Mouse (Mus musculus) myocyte (in vitro differentiated cells): ENCODE measurements around the gene Icos. TPM values are rescaled to one million over a fixed set of nuclear protein-coding genes. Genes with fewer than 3 reads are reported as not detected.

Experiments
- H3K27me3 ChIP-seq: one replicate; pipeline ENCODE4 v1.6.1; 2011; ENCODE audit not compliant: control insufficient read depth, insufficient read depth, insufficient read length
- H3K36me3 ChIP-seq: one replicate; pipeline ENCODE4 v1.6.1; 2011; ENCODE audit not compliant: control insufficient read depth, insufficient read depth
- H3K4me2 ChIP-seq: one replicate; pipeline ENCODE4 v1.6.1; 2011; ENCODE audit warnings: low read depth, control low read depth
- H3K4me3 ChIP-seq: one replicate; pipeline ENCODE4 v1.5.1; 2011; ENCODE audit warnings: mild to moderate bottlenecking, control low read depth, moderate library complexity
- H3K79me2 ChIP-seq: one replicate; pipeline ENCODE4 v1.6.1; 2011; ENCODE audit not compliant: control insufficient read depth, insufficient read depth
- H3ac ChIP-seq: one replicate; pipeline ENCODE4 v1.6.1; 2011; ENCODE audit not compliant: control insufficient read depth, insufficient read length
- CEBPB ChIP-seq: IDR thresholded peaks from 2 replicates; pipeline ENCODE4 v1.6.1; 2011; ENCODE audit warnings: mild to moderate bottlenecking, moderate library complexity; ENCODE audit not compliant: poor library complexity, insufficient read depth, severe bottlenecking
- E2F4 ChIP-seq: IDR thresholded peaks from one replicate; pipeline ENCODE4 v1.6.1; 2011; ENCODE audit warnings: mild to moderate bottlenecking, control low read depth, moderate library complexity; ENCODE audit not compliant: insufficient read depth
- MAX ChIP-seq: IDR thresholded peaks from one replicate; pipeline ENCODE4 v1.6.1; 2011; ENCODE audit warnings: low read depth, mild to moderate bottlenecking, control low read depth
- MYOD1 ChIP-seq, 3 experiments: IDR thresholded peaks; one replicate each; pipeline ENCODE4 v1.6.1; 2011; ENCODE audit warnings: control low read depth in 2 of 3, low read depth in 2 of 3, mild to moderate bottlenecking in 2 of 3, moderate library complexity in 1 of 3; ENCODE audit not compliant: insufficient read length in 2 of 3, control insufficient read depth in 1 of 3
- MYOG ChIP-seq, 3 experiments: IDR thresholded peaks; one replicate each; pipeline ENCODE4 v1.6.1; 2011; ENCODE audit warnings: control low read depth in 2 of 3, low read depth in 2 of 3, mild to moderate bottlenecking in 2 of 3; ENCODE audit not compliant: insufficient read length in 2 of 3, control insufficient read depth in 1 of 3, insufficient read depth in 1 of 3
- POLR2A ChIP-seq: IDR thresholded peaks from one replicate; pipeline ENCODE4 v1.6.1; 2011; ENCODE audit warnings: low read depth, mild to moderate bottlenecking, control low read depth, moderate library complexity; ENCODE audit not compliant: insufficient read length
- POLR2AphosphoS2 ChIP-seq: IDR thresholded peaks from one replicate; pipeline ENCODE4 v1.6.1; 2011; ENCODE audit warnings: low read depth, control low read depth; ENCODE audit not compliant: insufficient read length
- REST ChIP-seq: IDR thresholded peaks from one replicate; pipeline ENCODE4 v1.6.1; 2011; ENCODE audit warnings: mild to moderate bottlenecking, control low read depth, moderate library complexity; ENCODE audit not compliant: insufficient read depth, insufficient read length
- SRF ChIP-seq: IDR thresholded peaks from one replicate; pipeline ENCODE4 v1.6.1; 2011; ENCODE audit warnings: low read depth; ENCODE audit not compliant: control insufficient read depth, insufficient read length
- TCF12 ChIP-seq: IDR thresholded peaks from one replicate; pipeline ENCODE4 v1.6.1; 2011; ENCODE audit warnings: mild to moderate bottlenecking, control low read depth; ENCODE audit not compliant: poor library complexity, insufficient read depth, severe bottlenecking
- TCF3 ChIP-seq: IDR thresholded peaks from one replicate; pipeline ENCODE4 v1.6.1; 2011; ENCODE audit warnings: low read depth, control low read depth; ENCODE audit not compliant: insufficient read length
- USF1 ChIP-seq: IDR thresholded peaks from one replicate; pipeline ENCODE4 v1.6.1; 2011; ENCODE audit warnings: low read depth, mild to moderate bottlenecking, control low read depth, moderate library complexity
- polyA plus RNA-seq: library from polyadenylated mRNA; unstranded; fragments of >200 nt; fragmentation: generic; extraction: Trizol; gene quantifications from one replicate; pipeline ENCODE4 v1.2.1, GENCODE M21; 2012; ENCODE audit warnings: missing spikeins

The Icos gene
- polyA plus RNA-seq, 1 experiment = not detected

DNA sequence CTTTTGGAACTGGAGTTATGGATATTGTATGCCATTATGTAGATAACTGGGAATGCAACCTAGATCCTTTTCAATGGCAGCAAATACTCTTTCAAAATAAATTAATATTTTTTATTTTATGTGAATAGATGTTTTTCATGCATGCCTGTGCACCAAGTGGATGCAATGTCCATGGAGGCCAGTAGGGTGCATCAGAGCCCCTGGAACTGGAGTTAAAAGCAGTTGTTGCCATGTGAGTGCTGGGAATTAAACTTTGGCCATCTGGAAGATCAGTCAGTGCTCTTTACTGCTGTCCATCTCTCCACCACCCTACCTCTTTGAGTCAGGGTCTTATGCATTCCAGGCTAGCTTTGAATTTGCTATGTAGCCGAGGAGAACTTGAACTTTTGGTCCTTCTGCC lies 19.4 kb upstream of the Icos start:
- TF ChIP-seq MYOD1 (IDR thresholded peaks at IDR 0.05; ENCODE audit: control insufficient read depth in 1 of 3, insufficient read length in 2 of 3, low read depth in 2 of 3) = no peak
- no peak for TF ChIP-seq TCF12
- TF ChIP-seq POLR2A = no peak
- TF ChIP-seq MAX = no peak
- no peak for TF ChIP-seq POLR2AphosphoS2
- Histone ChIP-seq H3K27me3 (no peaks in the 10 kb centered on the region), H3K4me2 (no peak overlapping the region), H3K4me3 (no peak overlapping the region), H3ac (no peak overlapping the region), H3K79me2 (no peaks in the 10 kb centered on the region), H3K36me3 (no peaks in the 10 kb centered on the region)

DNA sequence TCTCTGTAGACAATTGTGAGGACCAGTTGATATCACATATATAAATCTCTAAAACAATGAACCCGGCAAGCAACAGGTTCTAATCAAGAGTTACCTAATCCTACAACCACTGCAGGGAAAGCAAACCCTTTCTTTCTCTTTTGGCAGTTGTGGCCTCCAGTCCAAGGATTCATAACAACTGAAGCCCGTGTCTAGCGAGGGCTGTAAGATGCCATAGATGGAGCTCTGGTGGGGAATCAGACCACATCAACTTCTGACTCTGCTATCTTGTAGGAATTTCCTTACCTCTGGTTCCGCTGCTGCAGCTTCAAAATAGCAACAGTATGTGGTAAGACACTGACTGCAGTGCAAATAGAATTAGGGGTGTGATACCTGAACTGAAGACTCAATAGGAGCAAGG lies 18.5 kb upstream of the Icos start:
- H3ac ChIP-seq = no peak overlapping the region
- H3K79me2 ChIP-seq = no peaks in the 10 kb centered on the region
- H3K4me2 ChIP-seq = no peak overlapping the region
- H3K27me3 ChIP-seq = no peaks in the 10 kb centered on the region
- H3K36me3 ChIP-seq = no peaks in the 10 kb centered on the region
- H3K4me3 ChIP-seq = no peak overlapping the region
- no peak for TF ChIP-seq TCF3
- no peak for TF ChIP-seq TCF12
- TF ChIP-seq MAX = no peak
- TF ChIP-seq E2F4 = no peak
- no peak for TF ChIP-seq POLR2A
- TF ChIP-seq REST = no peak
- TF ChIP-seq MYOG (IDR thresholded peaks at IDR 0.05; ENCODE audit: control insufficient read depth in 1 of 3, insufficient read depth in 1 of 3, insufficient read length in 2 of 3, low read depth in 2 of 3) = no peak
- TF ChIP-seq CEBPB = no peak
- TF ChIP-seq USF1 = no peak
- TF ChIP-seq POLR2AphosphoS2 = no peak

DNA sequence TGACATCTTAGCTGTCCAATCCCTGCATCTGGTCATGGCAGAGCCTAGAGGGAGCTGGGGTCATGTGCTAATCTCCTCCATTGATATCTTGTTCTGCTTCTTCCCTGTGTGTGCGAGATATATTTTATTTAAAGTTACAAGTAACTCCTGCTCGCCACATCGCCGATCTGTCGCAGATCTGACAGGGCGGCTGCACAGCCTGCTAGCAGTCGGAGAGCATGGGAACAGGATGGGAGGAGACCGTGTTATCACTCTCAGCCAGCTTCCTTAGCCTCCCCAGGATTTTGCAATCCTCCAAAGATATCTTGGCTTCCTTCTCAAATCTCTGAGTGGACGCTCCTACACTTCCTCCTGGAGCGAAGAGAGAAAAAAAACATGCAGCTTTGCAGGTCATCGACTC lies 17.3 kb upstream of the Icos start:
- no peak overlapping the region for H3K4me2 ChIP-seq
- no peaks in the 10 kb centered on the region for H3K36me3 ChIP-seq
- H3K27me3 ChIP-seq = no peaks in the 10 kb centered on the region
- no peak overlapping the region for H3ac ChIP-seq
- H3K79me2 ChIP-seq = no peaks in the 10 kb centered on the region
- no peak for TF ChIP-seq USF1
- TF ChIP-seq MAX = no peak
- TF ChIP-seq MYOD1 (IDR thresholded peaks at IDR 0.05; ENCODE audit: control insufficient read depth in 1 of 3, insufficient read length in 2 of 3, low read depth in 2 of 3) = no peak
- TF ChIP-seq POLR2AphosphoS2 = no peak
- TF ChIP-seq POLR2A = no peak
- TF ChIP-seq TCF12 = no peak
- H3K4me3 ChIP-seq = no peak overlapping the region

DNA sequence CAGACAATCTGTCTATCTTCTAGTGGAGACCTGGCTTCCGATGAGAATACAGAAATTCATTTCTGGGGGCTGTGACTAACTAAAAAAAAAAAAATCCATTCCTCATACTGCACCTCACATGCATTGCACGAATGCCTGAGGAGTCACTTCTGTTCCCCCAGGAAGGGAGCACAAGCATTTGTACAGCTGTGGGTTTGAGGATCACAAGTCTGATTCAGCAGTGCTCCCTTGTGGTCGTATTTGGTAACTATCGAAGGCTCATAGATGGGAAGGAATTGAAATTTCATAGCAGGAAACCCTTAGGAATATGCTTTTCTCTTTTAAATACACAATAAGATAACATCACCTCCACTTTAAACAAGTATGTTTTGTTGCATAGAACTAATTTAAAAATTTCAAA lies 16.6 kb upstream of the Icos start:
- H3K4me3 ChIP-seq = no peak overlapping the region

DNA sequence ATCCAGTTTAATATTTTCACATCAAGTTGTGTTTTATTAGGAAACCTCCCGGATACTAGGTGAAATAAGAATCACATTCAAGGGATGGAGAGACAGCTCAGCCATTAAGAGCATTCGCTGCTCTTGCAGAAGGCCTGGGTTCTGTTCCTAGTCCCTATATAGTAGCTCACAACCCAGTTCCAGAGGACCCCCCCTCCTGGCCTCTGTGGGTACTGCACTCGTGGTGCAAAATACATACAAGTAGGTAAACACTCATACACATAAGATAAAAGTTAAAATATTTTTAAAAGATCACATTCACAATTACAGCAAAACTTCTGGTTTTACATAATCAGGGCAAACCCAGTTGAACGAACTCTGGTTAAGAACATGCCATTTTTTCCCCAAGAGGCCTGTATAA lies 15.6 kb upstream of the Icos start:
- no peak overlapping the region for H3K4me2 ChIP-seq
- H3K79me2 ChIP-seq = no peaks in the 10 kb centered on the region
- H3ac ChIP-seq = no peak overlapping the region
- H3K27me3 ChIP-seq = peaks cover 3% of the 10 kb centered on the region
- no peak overlapping the region for H3K4me3 ChIP-seq
- TF ChIP-seq MAX (no peak), E2F4 (no peak), CEBPB (no peak), POLR2AphosphoS2 (no peak), TCF12 (no peak), POLR2A (no peak), TCF3 (no peak), MYOD1 (IDR thresholded peaks at IDR 0.05; ENCODE audit: control insufficient read depth in 1 of 3, insufficient read length in 2 of 3, low read depth in 2 of 3) (no peak), SRF (no peak), REST (no peak), MYOG (IDR thresholded peaks at IDR 0.05; ENCODE audit: control insufficient read depth in 1 of 3, insufficient read depth in 1 of 3, insufficient read length in 2 of 3, low read depth in 2 of 3) (no peak)
- H3K36me3 ChIP-seq = no peaks in the 10 kb centered on the region

More for the DNA sequence above, 16.6 kb upstream of the Icos start:
- Histone ChIP-seq H3K36me3 (no peaks in the 10 kb centered on the region), H3K27me3 (no peaks in the 10 kb centered on the region), H3K79me2 (no peaks in the 10 kb centered on the region), H3K4me2 (no peak overlapping the region), H3ac (no peak overlapping the region)
- TF ChIP-seq MYOG (IDR thresholded peaks at IDR 0.05; ENCODE audit: control insufficient read depth in 1 of 3, insufficient read depth in 1 of 3, insufficient read length in 2 of 3, low read depth in 2 of 3) (no peak), E2F4 (no peak), POLR2A (no peak), REST (no peak), USF1 (no peak), CEBPB (no peak), MAX (no peak), TCF3 (no peak), TCF12 (no peak), MYOD1 (IDR thresholded peaks at IDR 0.05; ENCODE audit: control insufficient read depth in 1 of 3, insufficient read length in 2 of 3, low read depth in 2 of 3) (no peak), SRF (no peak), POLR2AphosphoS2 (no peak)
